Mouse (Mus musculus) B cell, adult 2 months (primary cell): Measurements from ENCODE around the gene Atp6ap1l.

Experiments used
- DNase-seq, 2 experiments: peaks; one replicate each; pipeline ENCODE4 v3.0.0; 2022

Gene Atp6ap1l

GRCm38 (mm10) chr13:90885856-90886532 is 19.2 kb downstream of the Atp6ap1l start:
- peak in 1 of 2 experiments; percentile 1 for DNase-seq

DNA sequence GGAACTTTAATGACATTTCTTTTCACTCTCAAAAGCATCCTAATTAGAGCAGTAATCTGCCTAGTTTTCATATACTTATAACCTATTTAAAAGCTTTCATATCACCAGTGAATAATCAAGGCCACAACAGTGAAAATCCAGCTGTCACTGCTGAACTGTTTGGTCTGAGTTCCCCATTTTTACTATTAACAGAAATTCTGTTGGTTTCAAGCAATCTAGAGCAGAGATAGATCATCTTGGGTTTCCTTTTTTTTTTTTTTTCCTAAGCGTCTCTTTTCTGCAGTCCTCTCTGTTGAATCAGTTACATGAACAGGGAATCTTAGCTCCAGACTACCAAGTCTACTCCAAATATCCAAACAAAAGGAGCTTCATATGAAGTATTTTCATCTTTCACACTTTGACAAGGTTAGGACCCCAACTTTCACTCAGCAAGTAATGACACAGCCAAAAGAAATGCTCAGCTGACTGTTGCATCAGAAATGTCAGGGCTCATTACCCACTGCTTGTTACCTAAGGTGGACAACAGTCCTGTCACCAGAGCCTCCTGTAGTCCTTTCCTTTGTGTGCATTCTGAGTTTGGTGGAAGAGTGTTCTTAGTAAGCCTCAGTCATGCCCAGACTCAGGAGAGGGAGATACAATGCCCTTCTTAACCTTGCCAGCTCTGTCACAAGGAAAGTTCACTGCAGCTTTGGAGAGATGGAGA is 23.3 kb downstream of the Atp6ap1l start:
- DNase-seq = no peak

DNA sequence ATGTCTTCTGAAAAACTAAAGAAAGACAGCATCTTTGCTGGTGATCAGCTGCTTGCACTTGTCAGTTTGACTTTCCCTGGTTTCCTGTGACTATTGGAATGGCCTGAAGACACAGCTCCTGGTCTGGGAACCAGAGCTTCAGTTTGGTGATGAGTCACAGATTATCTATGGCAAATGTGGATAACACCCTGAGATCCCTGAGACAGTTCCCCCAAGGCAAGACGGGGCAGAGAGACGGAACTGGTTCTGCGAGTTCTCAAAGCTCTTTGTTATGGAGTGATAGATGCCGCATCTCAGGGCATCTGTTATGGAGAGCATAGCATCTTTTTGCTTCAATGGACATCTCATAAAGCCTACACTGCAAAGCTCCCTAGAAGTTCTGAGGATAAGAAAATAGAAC is 33.6 kb downstream of the Atp6ap1l start:
- DNase-seq = no peak

DNA sequence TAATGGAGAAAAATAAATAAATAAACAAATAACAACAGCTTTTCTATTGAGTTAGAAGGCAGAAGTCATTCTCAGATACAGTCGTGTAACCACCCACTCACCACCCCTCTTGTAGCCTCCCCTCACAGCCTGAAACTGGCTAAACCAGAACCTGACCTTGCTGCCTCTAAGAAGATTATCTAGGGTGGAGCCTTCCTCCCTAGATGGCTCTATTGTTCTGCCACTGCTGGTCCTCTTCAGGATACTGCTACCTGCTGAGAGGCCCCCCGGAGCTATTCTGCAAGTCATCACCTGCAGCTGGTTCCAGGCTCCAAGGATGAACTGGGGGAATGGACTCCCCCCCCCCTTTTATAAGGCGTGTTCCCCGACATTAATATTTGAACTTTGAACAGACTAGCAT is 36.0 kb downstream of the Atp6ap1l start:
- no peak for DNase-seq

- DNase-seq = no peak
Observed at GRCm38 (mm10) chr13:90862138-90862537, 43.0 kb downstream of the Atp6ap1l start.

GRCm38 (mm10) chr13:90860888-90861431 is 44.2 kb downstream of the Atp6ap1l start:
- DNase-seq = no peak

DNA sequence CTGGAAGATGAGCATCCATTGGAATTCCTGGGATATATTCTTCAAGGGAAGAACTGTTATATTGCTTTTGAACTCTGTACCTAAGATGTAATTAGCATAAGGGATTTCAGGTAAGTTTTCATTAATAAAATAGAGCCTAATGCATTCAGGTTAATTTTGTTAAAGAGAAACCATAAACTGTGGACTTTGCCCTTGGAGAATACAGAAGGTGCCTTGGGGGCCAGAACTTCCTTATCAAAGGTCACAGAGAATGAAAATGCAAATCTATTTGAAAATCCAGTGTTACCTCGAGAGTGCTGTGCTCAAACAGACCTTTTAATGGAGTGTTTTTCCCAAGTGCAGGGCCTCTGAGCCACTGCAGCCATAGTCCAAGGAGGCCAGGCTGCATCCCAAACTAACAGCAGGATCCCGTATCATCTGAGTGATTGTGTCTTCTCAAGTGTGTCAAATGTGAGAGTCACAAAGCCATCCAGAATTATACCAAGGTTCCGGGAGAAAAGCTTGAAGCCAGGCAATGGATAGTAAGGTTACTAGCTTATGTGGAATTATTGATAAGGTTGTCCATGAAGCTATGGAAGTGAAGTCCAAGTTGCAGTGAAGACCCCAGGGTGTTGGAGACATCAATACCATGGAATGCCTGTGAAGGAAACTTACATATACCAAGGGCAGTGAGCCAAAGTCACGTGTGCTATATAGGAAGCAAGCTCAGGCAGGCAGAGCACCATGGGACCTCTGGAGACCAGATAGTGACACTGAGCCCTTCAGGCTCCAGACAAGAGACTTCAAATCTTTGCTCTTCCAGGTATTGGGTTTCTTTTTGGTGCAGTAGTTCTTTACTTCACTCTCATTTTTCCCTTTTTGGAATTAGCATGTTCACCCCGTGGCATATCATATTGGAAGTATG is 52.2 kb downstream of the Atp6ap1l start:
- DNase-seq = no peak

GRCm38 (mm10) chr13:90851795-90852194 is 53.4 kb downstream of the Atp6ap1l start:
- no peak for DNase-seq

GRCm38 (mm10) chr13:90844191-90844590 is 61.0 kb downstream of the Atp6ap1l start:
- no peak for DNase-seq

DNA sequence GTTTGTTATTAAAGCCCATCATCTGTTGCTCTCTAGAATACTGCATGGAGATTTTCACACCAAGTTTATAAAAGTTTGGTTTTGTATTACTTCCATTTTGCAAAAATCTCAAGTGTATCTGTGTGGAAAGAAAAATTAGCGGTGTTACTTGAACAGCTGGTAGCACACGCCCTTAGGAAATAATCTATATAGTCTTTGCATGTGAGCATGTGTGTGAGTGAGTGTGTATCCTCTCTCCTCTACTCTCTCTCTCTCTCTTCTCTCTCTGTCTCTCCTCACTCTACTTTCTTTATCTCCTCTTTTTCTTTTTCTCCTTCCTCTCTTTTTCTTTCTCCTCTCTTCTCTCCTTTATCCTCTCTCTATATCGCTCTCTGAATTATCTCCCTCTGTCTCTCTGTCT is 61.7 kb downstream of the Atp6ap1l start:
- no peak for DNase-seq

DNA sequence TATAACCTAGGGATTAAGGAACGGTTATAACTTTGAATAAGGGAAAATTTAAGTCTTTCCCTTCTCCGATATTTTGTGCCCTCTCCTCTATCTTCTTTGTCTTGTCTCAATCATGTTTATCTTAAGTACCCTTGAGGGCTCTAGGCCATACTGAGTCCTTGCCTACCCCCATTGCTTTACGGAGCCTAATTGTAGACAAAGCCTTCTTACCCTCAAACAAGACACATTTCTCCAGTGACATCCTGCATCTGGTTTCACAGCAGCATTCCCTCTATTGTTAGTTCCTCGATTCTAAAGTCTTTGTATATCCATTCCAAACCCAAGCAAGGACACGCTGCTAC is 64.0 kb downstream of the Atp6ap1l start:
- DNase-seq = no peak

GRCm38 (mm10) chr13:90840530-90841212 is 64.5 kb downstream of the Atp6ap1l start:
- DNase-seq = peak; percentile 9 to 11

DNA sequence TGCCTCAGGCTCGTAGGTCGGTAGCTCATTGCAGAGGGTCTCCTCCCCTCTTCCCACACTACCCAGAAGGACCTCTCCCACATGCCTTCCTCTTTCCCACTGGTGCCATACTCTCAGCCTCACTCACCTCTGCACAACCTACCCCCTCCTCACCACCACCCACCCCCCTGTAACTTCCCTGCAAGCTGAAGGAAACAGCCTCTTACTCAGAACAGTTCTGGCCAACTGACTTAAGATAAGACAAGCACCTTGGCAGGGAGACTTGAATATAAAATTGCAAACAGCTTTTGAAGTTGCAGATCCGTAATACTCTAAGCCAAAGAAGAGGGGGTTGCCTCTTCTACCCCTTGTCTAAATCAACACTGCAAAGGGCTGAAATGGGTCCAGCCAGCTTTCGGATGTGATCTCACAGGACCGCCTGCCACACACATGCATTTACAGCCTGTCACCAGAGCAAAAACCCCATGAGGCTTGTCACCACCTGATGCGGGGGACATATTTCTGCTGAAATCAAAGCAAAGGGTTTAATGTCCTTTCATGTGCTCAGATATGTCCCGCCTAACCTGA is 71.4 kb downstream of the Atp6ap1l start:
- no peak for DNase-seq
